Mouse (Mus musculus) MEL (cell line): ENCODE measurements around the gene Fbxl16. TPM values are rescaled to one million over a fixed set of nuclear protein-coding genes. Genes with fewer than 3 reads are reported as not detected.

Experiments
- DNase-seq: peaks from one replicate; pipeline ENCODE4 v3.0.0; 2011; ENCODE audit warnings: low read depth, low spot score
- H3K27ac ChIP-seq: 2 replicates; pipeline ENCODE4 v1.5.1; 2012; ENCODE audit warnings: low read depth, mild to moderate bottlenecking, control low read depth, low read length, moderate library complexity; ENCODE audit not compliant: control insufficient read depth
- H3K27me3 ChIP-seq, 2 experiments: fragments of 150-350 bp in 1 of 2; sonication (generic) in 1 of 2; 2 replicates each; pipeline ENCODE4 v1.6.1; 2012; ENCODE audit warnings: low read length in 2 of 2, mild to moderate bottlenecking in 2 of 2, improper control_type of control experiment in 1 of 2, moderate library complexity in 1 of 2; ENCODE audit not compliant: insufficient read depth in 2 of 2, control insufficient read depth in 1 of 2
- H3K36me3 ChIP-seq, 2 experiments: 2 replicates each; pipeline ENCODE4 v1.6.1; 2012 to 2014; ENCODE audit warnings: low read length in 2 of 2, improper control_type of control experiment in 1 of 2, inconsistent platforms in 1 of 2, mild to moderate bottlenecking in 1 of 2; ENCODE audit not compliant: insufficient read depth in 2 of 2, control insufficient read depth in 1 of 2
- H3K4me1 ChIP-seq, 2 experiments: fragments of 150-350 bp in 1 of 2; sonication (generic) in 1 of 2; 2 replicates each; pipeline ENCODE4 v1.6.1; 2012; ENCODE audit warnings: low read length in 2 of 2, improper control_type of control experiment in 1 of 2, mild to moderate bottlenecking in 1 of 2; ENCODE audit not compliant: insufficient read depth in 2 of 2, control insufficient read depth in 1 of 2
- H3K4me3 ChIP-seq, 2 experiments: fragments of 150-350 bp in 1 of 2; sonication (generic) in 1 of 2; 2 replicates each; pipeline ENCODE4 v1.5.1; 2012; ENCODE audit warnings: low read depth in 2 of 2, low read length in 2 of 2, mild to moderate bottlenecking in 2 of 2, moderate library complexity in 2 of 2, control low read depth in 1 of 2, improper control_type of control experiment in 1 of 2; ENCODE audit not compliant: control insufficient read depth in 1 of 2, insufficient read depth in 1 of 2
- H3K79me2 ChIP-seq: 2 replicates; pipeline ENCODE4 v1.6.1; 2012; ENCODE audit warnings: mild to moderate bottlenecking, low read length, moderate library complexity; ENCODE audit not compliant: control insufficient read depth, poor library complexity, insufficient read depth
- H3K9ac ChIP-seq: 2 replicates; pipeline ENCODE4 v1.6.1; 2012; ENCODE audit warnings: low read depth, mild to moderate bottlenecking, control low read depth, low read length, moderate library complexity; ENCODE audit not compliant: control insufficient read depth, poor library complexity, severe bottlenecking
- H3K9me3 ChIP-seq: fragments of 150-350 bp; sonication (generic); replicated peaks from 2 replicates; pipeline ENCODE4 v1.6.1; 2012; ENCODE audit warnings: mild to moderate bottlenecking, low read length, improper control_type of control experiment, moderate library complexity; ENCODE audit not compliant: insufficient read depth
- BHLHE40 ChIP-seq: IDR thresholded peaks from 2 replicates; pipeline ENCODE4 v1.6.1; 2012; ENCODE audit warnings: low read depth, mild to moderate bottlenecking, inconsistent platforms, low read length, improper control_type of control experiment, borderline replicate concordance
- CHD1 ChIP-seq: IDR thresholded peaks from 2 replicates; pipeline ENCODE4 v1.6.1; 2012; ENCODE audit warnings: low read depth, mild to moderate bottlenecking, inconsistent platforms, low read length, improper control_type of control experiment
- CHD2 ChIP-seq: IDR thresholded peaks from 2 replicates; pipeline ENCODE4 v1.6.1; 2011; ENCODE audit warnings: low read length, improper control_type of control experiment
- CTCF ChIP-seq, 3 experiments: IDR thresholded peaks in 2 of 3; conservative IDR thresholded peaks in 1 of 3; 2 replicates each; pipeline ENCODE4 v1.5.1; 2011 to 2012; ENCODE audit warnings: low read length in 3 of 3, low read depth in 2 of 3, mild to moderate bottlenecking in 2 of 3, improper control_type of control experiment in 1 of 3, inconsistent platforms in 1 of 3, mixed read lengths in 1 of 3, moderate library complexity in 1 of 3; ENCODE audit not compliant: control insufficient read depth in 1 of 3, insufficient read depth in 1 of 3, poor library complexity in 1 of 3, severe bottlenecking in 1 of 3
- E2F4 ChIP-seq: IDR thresholded peaks from 2 replicates; pipeline ENCODE4 v1.6.1; 2011; ENCODE audit warnings: low read depth, low read length, improper control_type of control experiment, borderline replicate concordance
- ELF1 ChIP-seq: IDR thresholded peaks from 2 replicates; pipeline ENCODE4 v1.6.1; 2014; ENCODE audit warnings: low read depth, mild to moderate bottlenecking, inconsistent platforms, low read length, improper control_type of control experiment, moderate library complexity
- GATA1 ChIP-seq: IDR thresholded peaks from 2 replicates; pipeline ENCODE4 v1.6.1; 2011; ENCODE audit warnings: low read depth, low read length, improper control_type of control experiment
- HCFC1 ChIP-seq: IDR thresholded peaks from 2 replicates; pipeline ENCODE4 v1.6.1; 2012; ENCODE audit warnings: low read depth, mild to moderate bottlenecking, inconsistent platforms, low read length, improper control_type of control experiment, moderate library complexity
- JUND ChIP-seq: IDR thresholded peaks from 2 replicates; pipeline ENCODE4 v1.6.1; 2011; ENCODE audit warnings: low read depth, mild to moderate bottlenecking, improper control_type of control experiment, low read length
- KAT2A ChIP-seq: conservative IDR thresholded peaks from 2 replicates; pipeline ENCODE4 v1.6.1; 2012; ENCODE audit warnings: low read depth, low read length, improper control_type of control experiment, inconsistent platforms
- MAX ChIP-seq: IDR thresholded peaks from 2 replicates; pipeline ENCODE4 v1.6.1; 2011; ENCODE audit warnings: low read length, improper control_type of control experiment
- MAZ ChIP-seq: IDR thresholded peaks from 2 replicates; pipeline ENCODE4 v1.6.1; 2012; ENCODE audit warnings: low read depth, mild to moderate bottlenecking, inconsistent platforms, low read length, improper control_type of control experiment
- MEF2A ChIP-seq: IDR thresholded peaks from 2 replicates; pipeline ENCODE4 v1.6.1; 2014; ENCODE audit warnings: low read depth, mild to moderate bottlenecking, inconsistent platforms, low read length, improper control_type of control experiment; ENCODE audit not compliant: poor library complexity, insufficient replicate concordance, severe bottlenecking; ENCODE audit errors: extremely low read depth
- MXI1 ChIP-seq: IDR thresholded peaks from 2 replicates; pipeline ENCODE4 v1.6.1; 2011; ENCODE audit warnings: mild to moderate bottlenecking, low read depth, low read length, improper control_type of control experiment
- MYB ChIP-seq: IDR thresholded peaks from 2 replicates; pipeline ENCODE4 v1.6.1; 2011; ENCODE audit warnings: mild to moderate bottlenecking, low read depth, low read length, improper control_type of control experiment
- MYC ChIP-seq: IDR thresholded peaks from 2 replicates; pipeline ENCODE4 v1.6.1; 2011; ENCODE audit warnings: low read depth, mild to moderate bottlenecking, low read length, improper control_type of control experiment, moderate library complexity
- NELFE ChIP-seq: IDR thresholded peaks from 2 replicates; pipeline ENCODE4 v1.6.1; 2011; ENCODE audit warnings: low read depth, low read length, improper control_type of control experiment
- POLR2A ChIP-seq, 2 experiments: IDR thresholded peaks; 2 replicates each; pipeline ENCODE4 v1.6.1; 2011 to 2012; ENCODE audit warnings: low read length in 2 of 2, mild to moderate bottlenecking in 2 of 2, control low read depth in 1 of 2, improper control_type of control experiment in 1 of 2, low read depth in 1 of 2, moderate library complexity in 1 of 2; ENCODE audit not compliant: control insufficient read depth in 1 of 2, insufficient read depth in 1 of 2, poor library complexity in 1 of 2
- POLR2AphosphoS5 ChIP-seq: IDR thresholded peaks from 2 replicates; pipeline ENCODE4 v1.6.1; 2012; ENCODE audit warnings: low read depth, borderline replicate concordance, mild to moderate bottlenecking, inconsistent platforms, low read length, moderate library complexity, mixed read lengths
- RAD21 ChIP-seq: IDR thresholded peaks from 2 replicates; pipeline ENCODE4 v1.6.1; 2011; ENCODE audit warnings: mild to moderate bottlenecking, low read depth, low read length, improper control_type of control experiment
- RCOR1 ChIP-seq: IDR thresholded peaks from 2 replicates; pipeline ENCODE4 v1.6.1; 2012; ENCODE audit warnings: low read depth, mild to moderate bottlenecking, inconsistent platforms, low read length, improper control_type of control experiment
- SIN3A ChIP-seq: IDR thresholded peaks from 2 replicates; pipeline ENCODE4 v1.6.1; 2012; ENCODE audit warnings: low read length, improper control_type of control experiment, inconsistent platforms
- TCF12 ChIP-seq: IDR thresholded peaks from 2 replicates; pipeline ENCODE4 v1.6.1; 2014; ENCODE audit warnings: low read depth, mild to moderate bottlenecking, inconsistent platforms, low read length, improper control_type of control experiment, moderate library complexity
- UBTF ChIP-seq: IDR thresholded peaks from 2 replicates; pipeline ENCODE4 v1.6.1; 2012; ENCODE audit warnings: low read depth, mild to moderate bottlenecking, inconsistent platforms, low read length, improper control_type of control experiment, moderate library complexity, borderline replicate concordance; ENCODE audit not compliant: insufficient read depth
- USF1 ChIP-seq: IDR thresholded peaks from 2 replicates; pipeline ENCODE4 v1.6.1; 2014; ENCODE audit warnings: low read depth, mild to moderate bottlenecking, inconsistent platforms, low read length, improper control_type of control experiment, moderate library complexity
- USF2 ChIP-seq, 2 experiments: IDR thresholded peaks; 2 replicates each; pipeline ENCODE4 v1.6.1; 2011 to 2012; ENCODE audit warnings: improper control_type of control experiment in 2 of 2, low read length in 2 of 2, borderline replicate concordance in 1 of 2, inconsistent platforms in 1 of 2, low read depth in 1 of 2, mild to moderate bottlenecking in 1 of 2; ENCODE audit not compliant: insufficient read depth in 1 of 2
- ZC3H11A ChIP-seq: IDR thresholded peaks from 2 replicates; pipeline ENCODE4 v1.6.1; 2012; ENCODE audit warnings: low read depth, mild to moderate bottlenecking, inconsistent platforms, low read length, improper control_type of control experiment
- ZMIZ1 ChIP-seq: IDR thresholded peaks from 2 replicates; pipeline ENCODE4 v1.6.1; 2012; ENCODE audit warnings: low read depth, mild to moderate bottlenecking, inconsistent platforms, low read length, improper control_type of control experiment, moderate library complexity
- ZNF384 ChIP-seq: IDR thresholded peaks from 2 replicates; pipeline ENCODE4 v1.6.1; 2012; ENCODE audit warnings: low read depth, mild to moderate bottlenecking, inconsistent platforms, low read length, improper control_type of control experiment
- polyA plus RNA-seq, 2 experiments: library from polyadenylated mRNA; stranded (reverse) in 1 of 2; unstranded in 1 of 2; fragments of >175 nt in 1 of 2; fragments of >200 nt in 1 of 2; gene quantifications; 2 replicates each; pipeline versions ENCODE4 v1.2.1 to v1.2.4; 2012; ENCODE audit warnings: low replicate concordance in 2 of 2, low read depth in 1 of 2; ENCODE audit not compliant: insufficient read length in 2 of 2, insufficient read depth in 1 of 2, missing spikeins in 1 of 2
- total RNA-seq: library from RNA; depleted of rRNA; stranded (reverse); fragments of 300-350 nt; gene quantifications from 2 replicates; pipeline ENCODE4 v1.2.3, GENCODE M21; 2012

The Fbxl16 gene
- total and polyA plus RNA-seq, 3 experiments = 0.11 TPM; not detected in 2

DNA sequence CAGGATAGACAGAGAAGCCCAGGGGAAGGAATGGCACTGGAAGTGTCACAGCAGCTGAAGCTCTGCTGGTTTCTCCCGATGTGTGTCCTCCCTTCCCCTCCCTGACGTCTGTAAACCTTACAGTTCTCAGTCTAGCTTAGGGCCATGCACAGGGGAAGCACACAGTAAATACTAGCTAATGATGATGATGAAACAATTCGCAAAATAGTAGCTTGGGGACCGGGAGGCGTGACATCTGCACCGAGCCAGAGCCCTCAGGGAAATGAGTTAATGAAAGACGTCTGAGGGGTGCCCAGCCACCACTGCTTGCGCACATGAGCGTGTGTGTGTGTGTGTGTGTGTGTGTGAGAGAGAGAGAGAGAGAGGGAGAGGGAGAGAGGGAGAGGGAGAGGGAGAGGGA, 39.6 kb upstream of the Fbxl16 start:
- H3K9ac ChIP-seq = peak overlapping the region; percentile 45; the same call in 1 of the 2 replicates
- peaks cover 0 to 6% of the 10 kb centered on the region in 2 experiments; a peak in 3 of 4 replicates for H3K4me1 ChIP-seq
- no peaks in the 10 kb centered on the region for H3K36me3 ChIP-seq
- H3K27ac ChIP-seq = no peak overlapping the region
- TF ChIP-seq POLR2A (IDR thresholded peaks at IDR 0.05; ENCODE audit: control insufficient read depth in 1 of 2, insufficient read depth in 1 of 2, low read depth in 1 of 2, low read length in 2 of 2, poor library complexity in 1 of 2) = no peak
- TF ChIP-seq, all 39 proteins: peak for 0
- peaks cover 6% of the 10 kb centered on the region for H3K79me2 ChIP-seq
- no peak for DNase-seq
- peak overlapping the region; percentile 16 to 25; a peak in 2 of 4 replicates for H3K4me3 ChIP-seq
- no peaks in the 10 kb centered on the region for H3K9me3 ChIP-seq
- H3K27me3 ChIP-seq = peaks cover 8 to 11% of the 10 kb centered on the region in 2 experiments

DNA sequence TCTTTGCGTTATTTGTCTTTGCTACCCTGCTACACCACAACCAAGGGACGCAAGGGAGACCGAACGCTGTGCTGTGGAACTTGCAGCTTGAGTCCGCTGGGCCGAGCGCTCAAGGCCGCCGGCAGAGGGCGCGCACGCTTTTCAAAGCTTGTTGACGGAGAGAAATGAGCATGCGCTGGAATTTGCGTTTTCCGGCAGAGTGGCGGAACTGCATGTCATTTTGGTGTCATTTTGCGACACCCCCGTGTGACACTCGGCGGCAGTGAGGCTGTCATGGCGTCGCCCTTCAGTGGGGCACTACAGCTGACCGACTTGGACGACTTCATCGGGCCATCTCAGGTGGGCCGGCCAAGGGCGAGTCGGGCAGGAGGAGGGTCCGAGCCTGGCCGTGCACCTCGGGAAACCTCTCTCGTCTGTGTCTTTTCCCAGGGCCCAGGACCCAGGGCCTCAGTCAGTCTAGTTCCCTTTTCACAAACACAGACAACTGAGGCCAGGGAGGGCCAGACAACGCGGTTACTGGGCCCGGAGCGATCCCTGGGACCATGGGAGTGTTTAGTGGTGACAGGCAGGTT, 35.2 kb upstream of the Fbxl16 start, which contains the start of gene Narfl:
Gene Narfl, plus strand, starts transcription at position 228 of the 572 bp plus-strand sequence.
- Histone ChIP-seq H3K9me3 (no peaks in the 10 kb centered on the region), H3K36me3 (no peaks in the 10 kb centered on the region; a peak in 1 of 4 replicates), H3K27me3 (peaks cover 3% of the 10 kb centered on the region in 2 experiments; a peak in 2 of 4 replicates), H3K79me2 (peaks cover 8% of the 10 kb centered on the region), H3K4me3 (peak within 1 kb of the TSS; percentile 73 to 74), H3K4me1 (peaks cover 0 to 10% of the 10 kb centered on the region in 2 experiments; a peak in 3 of 4 replicates), H3K27ac (no peak within 1 kb of the TSS), H3K9ac (peak within 1 kb of the TSS; percentile 86)
- DNase-seq = peak; percentile 98
- peak; percentile 89 to 98 (median 97) for TF ChIP-seq CTCF (IDR thresholded peaks at IDR 0.05 in 2 of 3, conservative IDR thresholded peaks at IDR 0.05 in 1 of 3; ENCODE audit: control insufficient read depth in 1 of 3, insufficient read depth in 1 of 3, low read depth in 2 of 3, low read length in 3 of 3, poor library complexity in 1 of 3, severe bottlenecking in 1 of 3)
- no peak for TF ChIP-seq CHD2
- 0 out of 2 replicates have a peak, but pooled peaks have one; percentile 65 for TF ChIP-seq MEF2A
- peak; percentile 79 for TF ChIP-seq ZC3H11A
- peak; percentile 99 for TF ChIP-seq KAT2A
- TF ChIP-seq ZMIZ1 = no peak
- TF ChIP-seq POLR2A (IDR thresholded peaks at IDR 0.05; ENCODE audit: control insufficient read depth in 1 of 2, insufficient read depth in 1 of 2, low read depth in 1 of 2, low read length in 2 of 2, poor library complexity in 1 of 2) = peak; percentile 71 to 72; a peak in 3 of 4 replicates
- peak; percentile 88; the same call in 1 of the 2 replicates for TF ChIP-seq MAZ
- TF ChIP-seq GATA1 = no peak
- TF ChIP-seq MYB = no peak
- TF ChIP-seq NELFE = peak; percentile 72
- TF ChIP-seq UBTF = no peak
- peak; percentile 86 for TF ChIP-seq TCF12
- TF ChIP-seq POLR2AphosphoS5 = no peak
- 0 out of 2 replicates have a peak, but pooled peaks have one; percentile 14 for TF ChIP-seq JUND
- TF ChIP-seq MXI1 = peak; percentile 93
- peak; percentile 100 for TF ChIP-seq ELF1
- no peak for TF ChIP-seq USF2 (IDR thresholded peaks at IDR 0.05; ENCODE audit: borderline replicate concordance in 1 of 2, insufficient read depth in 1 of 2, low read depth in 1 of 2, low read length in 2 of 2)
- peak; percentile 68 for TF ChIP-seq RAD21
- TF ChIP-seq RCOR1 = no peak
- TF ChIP-seq E2F4 = no peak
- peak; percentile 82; the same call in 1 of the 2 replicates for TF ChIP-seq MYC
- peak; percentile 99 for TF ChIP-seq SIN3A
- TF ChIP-seq BHLHE40 = no peak
- no peak for TF ChIP-seq ZNF384
- peak; percentile 99 for TF ChIP-seq HCFC1
- peak; percentile 63 for TF ChIP-seq USF1
- TF ChIP-seq MAX = peak; percentile 62; the same call in 1 of the 2 replicates
- no peak for TF ChIP-seq CHD1
